Mouse (Mus musculus) intestine, embryonic 15.5 days (tissue): ENCODE data around the gene Akr7a5. TPM values are rescaled to one million over a fixed set of nuclear protein-coding genes. Genes with fewer than 3 reads are reported as not detected.

ENCODE experiments used
- ATAC-seq: fragments of 200-750 bp; cut with Nextera tagmentation; 2 replicates; pipeline ENCODE4 v1.8.0; 2017; ENCODE audit warnings: moderate TSS enrichment, moderate library complexity
- H3K27ac ChIP-seq: fragments of 300-500 bp; sonication (generic); 2 replicates; pipeline ENCODE4 v1.5.1; 2015; ENCODE audit warnings: mild to moderate bottlenecking, inconsistent platforms
- H3K27me3 ChIP-seq: fragments of 300-500 bp; sonication (generic); replicated peaks from 2 replicates; pipeline ENCODE4 v1.6.1; 2015; ENCODE audit warnings: inconsistent platforms
- H3K36me3 ChIP-seq: fragments of 300-500 bp; sonication (generic); 2 replicates; pipeline ENCODE4 v1.6.1; 2015; ENCODE audit warnings: inconsistent platforms
- H3K4me1 ChIP-seq: fragments of 300-500 bp; sonication (generic); replicated peaks from 2 replicates; pipeline ENCODE4 v1.6.1; 2015; ENCODE audit warnings: inconsistent platforms
- H3K4me2 ChIP-seq: fragments of 300-500 bp; sonication (generic); replicated peaks from 2 replicates; pipeline ENCODE4 v1.6.1; 2015; ENCODE audit warnings: mild to moderate bottlenecking, inconsistent platforms
- H3K4me3 ChIP-seq: fragments of 300-500 bp; sonication (generic); replicated peaks from 2 replicates; pipeline ENCODE4 v1.5.1; 2015; ENCODE audit warnings: inconsistent platforms
- H3K9ac ChIP-seq: fragments of 300-500 bp; sonication (generic); 2 replicates; pipeline ENCODE4 v1.6.1; 2015; ENCODE audit warnings: inconsistent platforms
- H3K9me3 ChIP-seq: fragments of 300-500 bp; sonication (generic); 2 replicates; pipeline ENCODE4 v1.6.1; 2016; ENCODE audit warnings: inconsistent platforms
- WGBS: fragments of 180-500 bp; shearing (Covaris S2); methylation state at CpG from one replicate; pipeline ENCODE4 v1.1.7; 2015; 5-methylcytosine and 5-hydroxymethylcytosine counted together
- polyA plus RNA-seq: library from polyadenylated mRNA; unstranded; fragments of >200 nt; fragmentation: Nextera tagmentation; extraction: Ambion mirVana; gene quantifications from 2 replicates; pipeline ENCODE4 v1.2.1, GENCODE M21; 2015

Akr7a5 gene
- polyA plus RNA-seq, 1 experiment from 2014 or later, result 170 TPM

- H3K4me3 ChIP-seq, result no peak overlapping the region
- no peak overlapping the region for H3K4me2 ChIP-seq
- H3K9ac ChIP-seq, result no peak overlapping the region
- 80% methylated on average over 16 of the region's 16 CpGs for WGBS
- no peaks in the 10 kb centered on the region for H3K27me3 ChIP-seq
- no peak overlapping the region for H3K27ac ChIP-seq
- H3K9me3 ChIP-seq, result no peaks in the 10 kb centered on the region
- H3K4me1 ChIP-seq, result no peaks in the 10 kb centered on the region; the same call in 1 of the 2 replicates
- ATAC-seq, result no peak
- peaks cover 41% of the 10 kb centered on the region for H3K36me3 ChIP-seq
These were observed 28.7 kb upstream of the Akr7a5 start for GRCm38 (mm10) chr4:139281791-139282345.

GRCm38 (mm10) chr4:139282955-139283417, 27.6 kb upstream of the Akr7a5 start:
- Histone ChIP-seq H3K9ac (no peak overlapping the region), H3K4me1 (no peaks in the 10 kb centered on the region; the same call in 1 of the 2 replicates), H3K4me3 (no peak overlapping the region), H3K4me2 (no peak overlapping the region), H3K27me3 (no peaks in the 10 kb centered on the region), H3K9me3 (no peaks in the 10 kb centered on the region), H3K36me3 (peaks cover 52% of the 10 kb centered on the region), H3K27ac (no peak overlapping the region)
- 51% methylated on average over 6 of the region's 6 CpGs for WGBS
- ATAC-seq, result no peak

- ATAC-seq, result no peak
- Histone ChIP-seq H3K4me2 (no peak overlapping the region), H3K27ac (no peak overlapping the region), H3K9ac (no peak overlapping the region), H3K4me1 (no peaks in the 10 kb centered on the region; the same call in 1 of the 2 replicates), H3K9me3 (no peaks in the 10 kb centered on the region), H3K4me3 (no peak overlapping the region), H3K27me3 (no peaks in the 10 kb centered on the region), H3K36me3 (peaks cover 64% of the 10 kb centered on the region)
- 72% methylated on average over 15 of the region's 15 CpGs for WGBS
These were observed 25.7 kb upstream of the Akr7a5 start for GRCm38 (mm10) chr4:139284877-139285276.

GRCm38 (mm10) chr4:139286234-139286633, 24.3 kb upstream of the Akr7a5 start:
- Histone ChIP-seq H3K27me3 (no peaks in the 10 kb centered on the region), H3K9me3 (no peaks in the 10 kb centered on the region), H3K4me1 (no peaks in the 10 kb centered on the region; the same call in 1 of the 2 replicates), H3K4me3 (no peak overlapping the region), H3K4me2 (no peak overlapping the region), H3K36me3 (peaks cover 58% of the 10 kb centered on the region), H3K27ac (no peak overlapping the region), H3K9ac (no peak overlapping the region)
- no peak for ATAC-seq
- WGBS, result 83% methylated on average over 5 of the region's 5 CpGs

GRCm38 (mm10) chr4:139287122-139287863, 23.3 kb upstream of the Akr7a5 start:
- Histone ChIP-seq H3K36me3 (peaks cover 51% of the 10 kb centered on the region), H3K4me3 (no peak overlapping the region), H3K4me2 (no peak overlapping the region), H3K27ac (no peak overlapping the region), H3K9me3 (no peaks in the 10 kb centered on the region), H3K9ac (no peak overlapping the region), H3K27me3 (no peaks in the 10 kb centered on the region), H3K4me1 (no peaks in the 10 kb centered on the region; the same call in 1 of the 2 replicates)
- 0 out of 2 replicates have a peak, but pooled peaks have one; percentile 32 for ATAC-seq
- WGBS, result 83% methylated on average over 18 of the region's 18 CpGs

GRCm38 (mm10) chr4:139289017-139289416, 21.5 kb upstream of the Akr7a5 start:
- H3K4me2 ChIP-seq, result no peak overlapping the region
- H3K9me3 ChIP-seq, result no peaks in the 10 kb centered on the region
- H3K36me3 ChIP-seq, result peaks cover 39% of the 10 kb centered on the region
- 76% methylated on average over 10 of the region's 10 CpGs for WGBS
- ATAC-seq, result peak; percentile 16; the same call in 1 of the 2 replicates
- no peaks in the 10 kb centered on the region for H3K4me1 ChIP-seq
- no peak overlapping the region for H3K9ac ChIP-seq
- H3K4me3 ChIP-seq, result no peak overlapping the region
- H3K27me3 ChIP-seq, result no peaks in the 10 kb centered on the region
- H3K27ac ChIP-seq, result no peak overlapping the region

- no peak overlapping the region for H3K27ac ChIP-seq
- H3K4me2 ChIP-seq, result no peak overlapping the region
- no peaks in the 10 kb centered on the region for H3K9me3 ChIP-seq
- no peak overlapping the region for H3K4me3 ChIP-seq
- no peaks in the 10 kb centered on the region for H3K4me1 ChIP-seq
- no peak for ATAC-seq
- WGBS, result 91% methylated on average over 16 of the region's 16 CpGs
- peaks cover 36% of the 10 kb centered on the region for H3K36me3 ChIP-seq
- H3K9ac ChIP-seq, result no peak overlapping the region
- no peaks in the 10 kb centered on the region for H3K27me3 ChIP-seq
These were observed 19.4 kb upstream of the Akr7a5 start for GRCm38 (mm10) chr4:139291099-139291498.

- H3K27me3 ChIP-seq, result no peaks in the 10 kb centered on the region
- H3K36me3 ChIP-seq, result peaks cover 34% of the 10 kb centered on the region
- H3K4me3 ChIP-seq, result no peak overlapping the region
- H3K27ac ChIP-seq, result no peak overlapping the region
- ATAC-seq, result no peak
- H3K4me1 ChIP-seq, result no peaks in the 10 kb centered on the region
- no peak overlapping the region for H3K9ac ChIP-seq
- H3K9me3 ChIP-seq, result no peaks in the 10 kb centered on the region
- no peak overlapping the region for H3K4me2 ChIP-seq
- 93% methylated on average over 5 of the region's 5 CpGs for WGBS
These were observed 18.5 kb upstream of the Akr7a5 start for GRCm38 (mm10) chr4:139292038-139292437.

GRCm38 (mm10) chr4:139297566-139297965, 13.0 kb upstream of the Akr7a5 start:
- H3K4me1 ChIP-seq, result no peaks in the 10 kb centered on the region
- WGBS, result 90% methylated on average over 4 of the region's 4 CpGs
- no peaks in the 10 kb centered on the region for H3K9me3 ChIP-seq
- peaks cover 2% of the 10 kb centered on the region; the same call in 1 of the 2 replicates for H3K36me3 ChIP-seq
- no peak overlapping the region for H3K27ac ChIP-seq
- no peak overlapping the region for H3K4me3 ChIP-seq
- no peak for ATAC-seq
- no peaks in the 10 kb centered on the region for H3K27me3 ChIP-seq
- no peak overlapping the region for H3K4me2 ChIP-seq
- no peak overlapping the region for H3K9ac ChIP-seq

GRCm38 (mm10) chr4:139298671-139299366, 11.7 kb upstream of the Akr7a5 start:
- 78% methylated on average over 12 of the region's 12 CpGs for WGBS
- Histone ChIP-seq H3K27me3 (no peaks in the 10 kb centered on the region), H3K9ac (no peak overlapping the region), H3K27ac (no peak overlapping the region), H3K4me3 (no peak overlapping the region), H3K36me3 (peaks cover 2% of the 10 kb centered on the region; the same call in 1 of the 2 replicates), H3K4me2 (no peak overlapping the region), H3K4me1 (no peaks in the 10 kb centered on the region), H3K9me3 (no peaks in the 10 kb centered on the region)
- ATAC-seq, result no peak

- WGBS, result 92% methylated on average over 8 of the region's 8 CpGs
These were observed 8.8 kb upstream of the Akr7a5 start for GRCm38 (mm10) chr4:139301780-139302179.

GRCm38 (mm10) chr4:139302241-139302640, 8.3 kb upstream of the Akr7a5 start:
- WGBS, result 67% methylated on average over 5 of the region's 5 CpGs
- Histone ChIP-seq H3K4me2 (no peak overlapping the region), H3K9me3 (no peaks in the 10 kb centered on the region), H3K9ac (no peak overlapping the region), H3K27ac (no peak overlapping the region), H3K27me3 (no peaks in the 10 kb centered on the region), H3K4me1 (no peaks in the 10 kb centered on the region), H3K4me3 (no peak overlapping the region), H3K36me3 (peaks cover 2% of the 10 kb centered on the region; the same call in 1 of the 2 replicates)
- ATAC-seq, result no peak

More at GRCm38 (mm10) chr4:139301780-139302179, 8.8 kb upstream of the Akr7a5 start:
- Histone ChIP-seq H3K27me3 (no peaks in the 10 kb centered on the region), H3K4me2 (no peak overlapping the region), H3K36me3 (peaks cover 2% of the 10 kb centered on the region; the same call in 1 of the 2 replicates), H3K9ac (no peak overlapping the region), H3K4me1 (no peaks in the 10 kb centered on the region), H3K27ac (no peak overlapping the region), H3K4me3 (no peak overlapping the region), H3K9me3 (no peaks in the 10 kb centered on the region)
- no peak for ATAC-seq
